Mouse (Mus musculus) CH12.LX (cell line): ENCODE data around the gene Lhx2. TPM values are rescaled to one million over a fixed set of nuclear protein-coding genes. Genes with fewer than 3 reads are reported as not detected.

Experiments used
- DNase-seq: peaks from one replicate; pipeline ENCODE4 v3.0.0-alpha.2; 2013; ENCODE audit errors: extremely low read depth
- H3K27ac ChIP-seq: 2 replicates; pipeline ENCODE4 v1.5.1; 2012; ENCODE audit warnings: low read depth, mild to moderate bottlenecking, control low read depth, moderate library complexity; ENCODE audit not compliant: insufficient read depth
- H3K27me3 ChIP-seq: replicated peaks from 2 replicates; pipeline ENCODE3; 2012; ENCODE audit warnings: inconsistent platforms
- H3K36me3 ChIP-seq, 2 experiments: replicated peaks in 1 of 2; 2 replicates each; pipeline versions ENCODE3 to v1.6.1; 2012; ENCODE audit warnings: inconsistent platforms in 1 of 2, low read length in 1 of 2, mild to moderate bottlenecking in 1 of 2, mixed read lengths in 1 of 2, moderate library complexity in 1 of 2; ENCODE audit not compliant: control insufficient read depth in 1 of 2, insufficient read depth in 1 of 2
- H3K4me1 ChIP-seq, 2 experiments: 2 replicates each; pipeline ENCODE4 v1.6.1; 2012; ENCODE audit warnings: inconsistent platforms in 1 of 2, moderate library complexity in 1 of 2; ENCODE audit not compliant: insufficient read depth in 2 of 2, control insufficient read depth in 1 of 2
- H3K4me2 ChIP-seq: 2 replicates; pipeline ENCODE4 v1.6.1; 2012; ENCODE audit warnings: low read depth, mild to moderate bottlenecking, control low read depth; ENCODE audit not compliant: poor library complexity, insufficient read depth, severe bottlenecking
- H3K4me3 ChIP-seq, 3 experiments: fragments of 150-350 bp in 1 of 3; sonication (generic) in 1 of 3; replicated peaks in 1 of 3; 2 replicates each; pipeline versions ENCODE3 to v1.5.1; 2011 to 2012; ENCODE audit warnings: low read depth in 2 of 3, low read length in 2 of 3, mild to moderate bottlenecking in 2 of 3, moderate library complexity in 2 of 3, control low read depth in 1 of 3, improper control_type of control experiment in 1 of 3, inconsistent platforms in 1 of 3, mixed read lengths in 1 of 3; ENCODE audit not compliant: poor library complexity in 1 of 3
- H3K79me2 ChIP-seq: replicated peaks from 2 replicates; pipeline ENCODE4 v1.6.1; 2012; ENCODE audit warnings: mild to moderate bottlenecking, moderate library complexity; ENCODE audit not compliant: control insufficient read depth, poor library complexity, insufficient read depth, severe bottlenecking; ENCODE audit errors: extremely low read depth
- H3K9ac ChIP-seq: 2 replicates; pipeline ENCODE4 v1.6.1; 2012; ENCODE audit warnings: low read depth, mild to moderate bottlenecking, control low read depth, moderate library complexity; ENCODE audit not compliant: insufficient read depth
- H3K9me3 ChIP-seq: replicated peaks from 2 replicates; pipeline ENCODE3; 2012; ENCODE audit warnings: low read length, inconsistent platforms, mixed read lengths
- BHLHE40 ChIP-seq: IDR thresholded peaks from 2 replicates; pipeline ENCODE4 v1.6.1; 2011; ENCODE audit warnings: mild to moderate bottlenecking, low read depth, low read length, improper control_type of control experiment
- CHD1 ChIP-seq: IDR thresholded peaks from 2 replicates; pipeline ENCODE4 v1.6.1; 2012; ENCODE audit warnings: low read depth, low read length, improper control_type of control experiment, inconsistent platforms
- CHD2 ChIP-seq: IDR thresholded peaks from 2 replicates; pipeline ENCODE4 v1.6.1; 2011; ENCODE audit warnings: low read length, improper control_type of control experiment
- CTCF ChIP-seq, 2 experiments: IDR thresholded peaks in 1 of 2; conservative IDR thresholded peaks in 1 of 2; 2 replicates each; pipeline ENCODE4 v1.5.1; 2011 to 2012; ENCODE audit warnings: low read depth in 2 of 2, low read length in 2 of 2, improper control_type of control experiment in 1 of 2, inconsistent platforms in 1 of 2, mild to moderate bottlenecking in 1 of 2, moderate library complexity in 1 of 2
- E2F4 ChIP-seq: IDR thresholded peaks from 2 replicates; pipeline ENCODE4 v1.6.1; 2011; ENCODE audit warnings: low read depth, low read length, improper control_type of control experiment; ENCODE audit not compliant: insufficient replicate concordance
- ETS1 ChIP-seq: conservative IDR thresholded peaks from 2 replicates; pipeline ENCODE4 v1.6.1; 2012; ENCODE audit warnings: low read depth, mild to moderate bottlenecking, inconsistent platforms, low read length, improper control_type of control experiment, moderate library complexity
- IRF4 ChIP-seq: IDR thresholded peaks from 2 replicates; pipeline ENCODE4 v1.6.1; 2014; ENCODE audit warnings: low read depth, mild to moderate bottlenecking, inconsistent platforms, low read length, improper control_type of control experiment
- JUN ChIP-seq: IDR thresholded peaks from 2 replicates; pipeline ENCODE4 v1.6.1; 2011; ENCODE audit warnings: low read depth, mild to moderate bottlenecking, low read length, improper control_type of control experiment, moderate library complexity; ENCODE audit not compliant: insufficient read depth
- JUND ChIP-seq: conservative IDR thresholded peaks from 2 replicates; pipeline ENCODE4 v1.6.1; 2011; ENCODE audit warnings: low read depth, low read length, improper control_type of control experiment
- KAT2A ChIP-seq: IDR thresholded peaks from 2 replicates; pipeline ENCODE4 v1.6.1; 2012; ENCODE audit warnings: low read length, improper control_type of control experiment, inconsistent platforms; ENCODE audit not compliant: insufficient replicate concordance
- MAFK ChIP-seq: IDR thresholded peaks from 2 replicates; pipeline ENCODE4 v1.6.1; 2011; ENCODE audit warnings: low read length, improper control_type of control experiment; ENCODE audit not compliant: insufficient replicate concordance
- MAX ChIP-seq: IDR thresholded peaks from 2 replicates; pipeline ENCODE4 v1.6.1; 2011; ENCODE audit warnings: low read length, improper control_type of control experiment
- MAZ ChIP-seq: IDR thresholded peaks from 2 replicates; pipeline ENCODE4 v1.6.1; 2012; ENCODE audit warnings: low read depth, mild to moderate bottlenecking, inconsistent platforms, low read length, improper control_type of control experiment, moderate library complexity
- MEF2A ChIP-seq: IDR thresholded peaks from 2 replicates; pipeline ENCODE4 v1.6.1; 2014; ENCODE audit warnings: low read depth, mild to moderate bottlenecking, inconsistent platforms, low read length, improper control_type of control experiment, borderline replicate concordance
- NELFE ChIP-seq: IDR thresholded peaks from 2 replicates; pipeline ENCODE4 v1.6.1; 2011; ENCODE audit warnings: low read depth, low read length, improper control_type of control experiment
- NRF1 ChIP-seq: IDR thresholded peaks from 2 replicates; pipeline ENCODE4 v1.6.1; 2014; ENCODE audit warnings: low read depth, mild to moderate bottlenecking, inconsistent platforms, low read length, improper control_type of control experiment, moderate library complexity
- PAX5 ChIP-seq: IDR thresholded peaks from 2 replicates; pipeline ENCODE4 v1.6.1; 2012; ENCODE audit warnings: low read length, inconsistent platforms, mixed read lengths
- POLR2A ChIP-seq: IDR thresholded peaks from 2 replicates; pipeline ENCODE4 v1.6.1; 2011; ENCODE audit warnings: low read depth, mild to moderate bottlenecking, improper control_type of control experiment, low read length
- POLR2AphosphoS2 ChIP-seq: IDR thresholded peaks from 2 replicates; pipeline ENCODE4 v1.6.1; 2011; ENCODE audit warnings: low read depth, low read length, improper control_type of control experiment
- RAD21 ChIP-seq: IDR thresholded peaks from 2 replicates; pipeline ENCODE4 v1.6.1; 2011; ENCODE audit warnings: low read depth, mild to moderate bottlenecking, low read length, improper control_type of control experiment, moderate library complexity
- SIN3A ChIP-seq: IDR thresholded peaks from 2 replicates; pipeline ENCODE4 v1.6.1; 2012; ENCODE audit warnings: low read length, improper control_type of control experiment, inconsistent platforms
- SMC3 ChIP-seq: IDR thresholded peaks from 2 replicates; pipeline ENCODE4 v1.6.1; 2011; ENCODE audit warnings: low read depth, low read length, improper control_type of control experiment
- TCF12 ChIP-seq: IDR thresholded peaks from 2 replicates; pipeline ENCODE4 v1.6.1; 2014; ENCODE audit warnings: low read depth, mild to moderate bottlenecking, inconsistent platforms, low read length, improper control_type of control experiment
- UBTF ChIP-seq: IDR thresholded peaks from 2 replicates; pipeline ENCODE4 v1.6.1; 2012; ENCODE audit warnings: low read depth, mild to moderate bottlenecking, inconsistent platforms, low read length, improper control_type of control experiment, moderate library complexity
- USF1 ChIP-seq: IDR thresholded peaks from 2 replicates; pipeline ENCODE4 v1.6.1; 2014; ENCODE audit warnings: low read depth, mild to moderate bottlenecking, inconsistent platforms, low read length, improper control_type of control experiment
- USF2 ChIP-seq: conservative IDR thresholded peaks from 2 replicates; pipeline ENCODE4 v1.6.1; 2011; ENCODE audit warnings: low read depth, low read length, improper control_type of control experiment
- ZC3H11A ChIP-seq: IDR thresholded peaks from 2 replicates; pipeline ENCODE4 v1.6.1; 2012; ENCODE audit warnings: low read depth, mild to moderate bottlenecking, inconsistent platforms, low read length, improper control_type of control experiment
- ZKSCAN1 ChIP-seq: IDR thresholded peaks from 2 replicates; pipeline ENCODE4 v1.6.1; 2012; ENCODE audit warnings: low read depth, inconsistent platforms, low read length, improper control_type of control experiment, borderline replicate concordance
- ZMIZ1 ChIP-seq: IDR thresholded peaks from 2 replicates; pipeline ENCODE4 v1.6.1; 2012; ENCODE audit warnings: low read depth, mild to moderate bottlenecking, inconsistent platforms, low read length, improper control_type of control experiment
- ZNF384 ChIP-seq: IDR thresholded peaks from 2 replicates; pipeline ENCODE4 v1.6.1; 2012; ENCODE audit warnings: low read depth, low read length, improper control_type of control experiment, inconsistent platforms
- dilution Hi-C: fragments of 300-500 bp; cut with MboI; formaldehyde crosslinking; loops from 2 replicates; pipeline ENCODE4 v1.14.3; 2020; ENCODE audit warnings: low sequenced_read_pairs; ENCODE audit not compliant: extremely low pct_unique_long_range_greater_than_20kb, extremely low pct_ligation_motif_present
- in situ Hi-C: fragments of 300-500 bp; cut with MboI; formaldehyde crosslinking; loops from 3 replicates; pipeline ENCODE4 v1.14.3; 2019; ENCODE audit warnings: low sequenced_read_pairs, low pct_ligation_motif_present, low pct_unique_long_range_greater_than_20kb, mixed read lengths
- polyA plus RNA-seq: library from polyadenylated mRNA; unstranded; fragments of >175 nt; gene quantifications from 2 replicates; pipeline ENCODE4 v1.2.1, GENCODE M21; 2012; ENCODE audit warnings: low read depth; ENCODE audit not compliant: insufficient read length
- total RNA-seq, 2 experiments: library from RNA; depleted of rRNA; stranded (reverse); fragments of 300-350 nt in 1 of 2; fragments of >200 nt in 1 of 2; gene quantifications; 2 replicates each; pipeline ENCODE4 v1.2.3; 2012 to 2014

Lhx2 gene
- total and polyA plus RNA-seq, 3 experiments: 0.24 to 0.47 (median 0.34) TPM

DNA sequence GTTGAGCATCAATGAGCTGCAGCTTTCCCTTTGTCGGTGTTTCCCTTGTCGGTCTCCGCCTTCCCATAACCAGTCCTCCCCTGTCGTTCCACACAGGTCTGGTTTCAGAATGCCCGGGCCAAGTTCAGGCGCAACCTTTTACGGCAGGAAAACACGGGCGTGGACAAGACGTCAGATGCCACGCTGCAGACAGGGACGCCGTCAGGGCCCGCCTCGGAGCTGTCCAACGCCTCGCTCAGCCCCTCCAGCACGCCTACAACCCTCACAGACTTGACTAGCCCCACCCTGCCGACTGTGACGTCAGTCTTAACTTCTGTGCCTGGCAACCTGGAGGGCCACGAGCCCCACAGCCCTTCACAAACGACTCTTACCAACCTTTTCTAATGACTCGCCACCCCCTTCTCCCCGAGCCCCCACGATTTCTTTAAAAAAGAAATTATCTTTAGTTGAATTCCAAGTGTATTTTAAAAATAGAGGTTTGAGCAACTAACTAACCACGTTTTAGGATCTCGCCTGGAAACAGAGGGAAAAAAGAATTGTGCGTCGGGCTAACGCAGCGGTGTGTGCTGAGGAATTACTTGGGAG is 29.8 kb downstream of the Lhx2 start:
- Histone ChIP-seq H3K79me2 (no peaks in the 10 kb centered on the region), H3K4me2 (peak overlapping the region; percentile 65), H3K27ac (no peak overlapping the region), H3K4me3 (no peak overlapping the region), H3K9me3 (no peaks in the 10 kb centered on the region), H3K27me3 (no peaks in the 10 kb centered on the region), H3K4me1 (peaks cover 3 to 13% of the 10 kb centered on the region in 2 experiments), H3K36me3 (no peaks in the 10 kb centered on the region), H3K9ac (no peak overlapping the region)
- dilution Hi-C loops: no loop called here
- no peak for DNase-seq
- in situ Hi-C loops: no loop called here
- TF ChIP-seq SIN3A: no peak
- no peak for TF ChIP-seq CHD2
- TF ChIP-seq PAX5: no peak
- TF ChIP-seq BHLHE40: no peak
- no peak for TF ChIP-seq ETS1
- TF ChIP-seq ZMIZ1: no peak
- no peak for TF ChIP-seq ZKSCAN1
- no peak for TF ChIP-seq KAT2A
- TF ChIP-seq ZNF384: no peak
- no peak for TF ChIP-seq CHD1
- no peak for TF ChIP-seq MAFK
- TF ChIP-seq UBTF: no peak
- no peak for TF ChIP-seq IRF4
- TF ChIP-seq MAX: no peak

DNA sequence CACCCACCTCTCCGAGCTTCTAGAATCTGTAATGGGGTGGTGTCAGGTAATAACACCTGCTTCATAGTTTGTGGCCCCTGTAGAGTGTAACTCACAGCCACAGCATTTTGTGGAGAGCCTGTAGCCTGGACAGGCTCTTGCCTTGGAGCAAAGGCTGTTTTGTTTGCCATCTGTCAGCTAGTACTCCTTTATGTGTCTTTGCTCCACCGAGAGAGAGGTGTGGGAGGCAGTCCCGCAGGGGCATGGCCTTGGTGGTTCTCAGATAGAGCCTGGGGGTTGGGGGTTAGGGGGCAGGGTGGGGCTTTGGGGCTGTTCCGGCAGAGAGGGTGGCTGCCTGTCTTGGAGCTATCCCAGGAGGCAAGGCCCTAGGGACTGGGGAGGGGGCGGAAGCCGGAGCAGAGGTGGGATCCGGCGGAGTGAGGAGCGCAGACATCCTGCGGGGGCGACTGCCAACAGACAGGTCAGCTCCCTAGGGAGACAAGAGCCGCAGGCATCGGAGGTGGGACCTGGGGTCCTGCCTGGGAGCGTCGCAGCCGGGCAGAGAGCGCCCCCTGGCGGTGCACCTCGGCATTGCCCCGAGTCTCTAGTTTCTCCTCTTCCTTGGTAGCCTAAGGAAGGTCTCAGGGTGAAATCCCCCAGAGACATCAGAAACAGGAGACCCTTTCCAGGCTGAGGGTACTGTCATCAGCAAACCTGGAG is 36.7 kb downstream of the Lhx2 start:
- Histone ChIP-seq H3K9me3 (no peaks in the 10 kb centered on the region), H3K4me2 (peak overlapping the region; percentile 70; the same call in 1 of the 2 replicates), H3K4me1 (peaks cover 0 to 26% of the 10 kb centered on the region in 2 experiments; a peak in 2 of 4 replicates), H3K27me3 (no peaks in the 10 kb centered on the region), H3K79me2 (no peaks in the 10 kb centered on the region), H3K27ac (no peak overlapping the region), H3K4me3 (no peak overlapping the region), H3K9ac (no peak overlapping the region), H3K36me3 (no peaks in the 10 kb centered on the region)
- TF ChIP-seq USF2 (no peak), PAX5 (no peak), USF1 (no peak), POLR2AphosphoS2 (no peak), POLR2A (no peak), BHLHE40 (no peak), JUND (no peak), TCF12 (no peak), RAD21 (peak; percentile 94), NRF1 (no peak), MAFK (no peak), UBTF (no peak), E2F4 (no peak), NELFE (0 out of 2 replicates have a peak, but pooled peaks have one; percentile 9), ZKSCAN1 (no peak), MAZ (no peak), MEF2A (0 out of 2 replicates have a peak, but pooled peaks have one; percentile 29), CHD2 (no peak), CTCF (conservative IDR thresholded peaks at IDR 0.05 in 1 of 2, IDR thresholded peaks at IDR 0.05 in 1 of 2; ENCODE audit: low read depth in 2 of 2, low read length in 2 of 2) (peak; percentile 90 to 91), ZC3H11A (peak; percentile 72), ZNF384 (no peak), SMC3 (peak; percentile 96), JUN (no peak), KAT2A (no peak)
- peak; percentile 48 for DNase-seq
- dilution Hi-C loops: no loop called here
- in situ Hi-C loops: loop anchor here (10.0 kb wide), 2 partner anchors 451 to 561 kb away; no protein-coding TSS in a partner anchor
